Mouse (Mus musculus): ENCODE results near the gene Kdm4b.

GRCm38 (mm10) chr17:56444771-56445170 is 118.9 kb downstream of the Kdm4b start:
- TF ChIP-seq POLR2A (IDR thresholded peaks at IDR 0.05; ENCODE audit: extremely low read depth, insufficient read depth, low read length) (no peak), CTCF (IDR thresholded peaks at IDR 0.05; ENCODE audit: low read depth, low read length) (no peak)

All from liver, adult 2 months (tissue).